Mouse (Mus musculus) liver, embryonic 14.5 days (tissue): ENCODE data around the gene Tmprss11f. TPM values are rescaled to one million over a fixed set of nuclear protein-coding genes. Genes with fewer than 3 reads are reported as not detected.

Experiments used
- ATAC-seq: fragments of 200-750 bp; cut with Nextera tagmentation; 2 replicates; pipeline ENCODE4 v1.8.0; 2017; ENCODE audit warnings: moderate number of reproducible peaks, mild to moderate bottlenecking, moderate library complexity; ENCODE audit not compliant: insufficient read depth
- DNase-seq, 3 experiments: peaks; one replicate each; pipeline ENCODE4 v3.0.0-alpha.2; 2012 to 2013; ENCODE audit warnings: low read depth in 3 of 3, low spot score in 3 of 3
- H3K27ac ChIP-seq: fragments of 300-500 bp; sonication (generic); 2 replicates; pipeline ENCODE4 v1.5.1; 2014; ENCODE audit warnings: moderate library complexity, mild to moderate bottlenecking, control low read depth, inconsistent platforms
- H3K27me3 ChIP-seq: fragments of 300-500 bp; sonication (generic); 2 replicates; pipeline ENCODE4 v1.6.1; 2014; ENCODE audit warnings: mild to moderate bottlenecking, low read length, moderate library complexity; ENCODE audit not compliant: control insufficient read depth, insufficient read depth
- H3K36me3 ChIP-seq: fragments of 300-500 bp; sonication (generic); replicated peaks from 2 replicates; pipeline ENCODE4 v1.6.1; 2014; ENCODE audit warnings: low read depth; ENCODE audit not compliant: control insufficient read depth, insufficient read depth
- H3K4me1 ChIP-seq, 2 experiments: fragments of 200-500 bp in 1 of 2; fragments of 300-500 bp in 1 of 2; sonication (generic) in 1 of 2; replicated peaks; 2 replicates each; pipeline ENCODE4 v1.6.1; 2012 to 2014; ENCODE audit warnings: antibody characterized with exemption in 1 of 2, inconsistent platforms in 1 of 2, low read length in 1 of 2; ENCODE audit not compliant: control insufficient read depth in 2 of 2, insufficient read depth in 2 of 2
- H3K4me2 ChIP-seq: fragments of 300-500 bp; sonication (generic); 2 replicates; pipeline ENCODE4 v1.6.1; 2014; ENCODE audit warnings: low read depth, mild to moderate bottlenecking, control low read depth, moderate library complexity
- H3K4me3 ChIP-seq, 2 experiments: fragments of 200-500 bp in 1 of 2; fragments of 300-500 bp in 1 of 2; sonication (generic) in 1 of 2; 2 replicates each; pipeline ENCODE4 v1.5.1; 2012 to 2014; ENCODE audit warnings: low read depth in 2 of 2, low read length in 2 of 2, mild to moderate bottlenecking in 2 of 2, control low read depth in 1 of 2, inconsistent platforms in 1 of 2, moderate library complexity in 1 of 2; ENCODE audit not compliant: insufficient read depth in 1 of 2
- H3K9ac ChIP-seq: fragments of 300-500 bp; sonication (generic); replicated peaks from 2 replicates; pipeline ENCODE4 v1.6.1; 2014; ENCODE audit warnings: mild to moderate bottlenecking, control low read depth, moderate library complexity
- H3K9me3 ChIP-seq: fragments of 300-500 bp; sonication (generic); 2 replicates; pipeline ENCODE4 v1.6.1; 2016; ENCODE audit warnings: low read length, mixed read lengths; ENCODE audit not compliant: control insufficient read depth
- CTCF ChIP-seq: IDR thresholded peaks from 2 replicates; pipeline ENCODE4 v1.5.1; 2016; ENCODE audit warnings: antibody characterized with exemption, low read depth, control low read depth
- EP300 ChIP-seq: IDR thresholded peaks from 2 replicates; pipeline ENCODE4 v1.6.1; 2016; ENCODE audit warnings: antibody characterized with exemption, low read depth
- WGBS: fragments of 180-500 bp; shearing (Covaris S2); extraction: QIAGEN DNeasy Blood & Tissue Kit; methylation state at CpG from one replicate; pipeline ENCODE4 v1.1.7; 2014; ENCODE audit not compliant: insufficient replicate concordance; 5-methylcytosine and 5-hydroxymethylcytosine counted together
- polyA plus RNA-seq, 2 experiments: library from polyadenylated mRNA; depleted of rRNA in 1 of 2; stranded (reverse) in 1 of 2; unstranded in 1 of 2; fragments of >200 nt; fragmentation: Nextera tagmentation in 1 of 2; extraction: Ambion mirVana in 1 of 2; gene quantifications; 2 replicates each; pipeline versions ENCODE4 v1.2.1 to v1.2.3; 2012 to 2014

Tmprss11f gene
- polyA plus RNA-seq, 2 experiments: not detected

DNA sequence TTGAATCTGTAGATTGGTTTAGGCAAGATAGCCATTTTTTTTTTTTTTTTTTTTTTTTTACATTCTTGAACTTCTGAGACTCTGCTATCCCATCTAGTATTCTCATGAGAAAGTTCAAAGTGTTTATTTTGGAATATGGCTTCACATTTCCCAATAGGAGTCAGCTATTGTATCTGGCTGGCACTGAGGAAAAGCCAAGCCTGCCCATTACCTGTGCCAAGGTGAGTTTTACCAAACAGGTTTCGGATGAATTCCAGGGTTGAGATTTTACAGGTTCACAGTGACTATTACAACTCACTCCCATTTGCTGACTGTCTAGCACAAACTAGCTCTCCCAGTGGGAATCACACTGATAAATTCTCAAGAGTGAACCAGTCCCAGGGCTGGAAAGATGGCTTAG is 150.2 kb downstream of the Tmprss11f start:
- Histone ChIP-seq H3K27me3 (no peaks in the 10 kb centered on the region), H3K4me1 (no peaks in the 10 kb centered on the region), H3K4me3 (no peak overlapping the region), H3K9ac (no peak overlapping the region), H3K4me2 (no peak overlapping the region), H3K9me3 (no peaks in the 10 kb centered on the region), H3K27ac (no peak overlapping the region), H3K36me3 (no peaks in the 10 kb centered on the region)
- WGBS: 48% methylated on average over 1 of the region's 1 CpGs
- TF ChIP-seq EP300: no peak
- no peak for TF ChIP-seq CTCF
- ATAC-seq (no peak), DNase-seq (no peak)

DNA sequence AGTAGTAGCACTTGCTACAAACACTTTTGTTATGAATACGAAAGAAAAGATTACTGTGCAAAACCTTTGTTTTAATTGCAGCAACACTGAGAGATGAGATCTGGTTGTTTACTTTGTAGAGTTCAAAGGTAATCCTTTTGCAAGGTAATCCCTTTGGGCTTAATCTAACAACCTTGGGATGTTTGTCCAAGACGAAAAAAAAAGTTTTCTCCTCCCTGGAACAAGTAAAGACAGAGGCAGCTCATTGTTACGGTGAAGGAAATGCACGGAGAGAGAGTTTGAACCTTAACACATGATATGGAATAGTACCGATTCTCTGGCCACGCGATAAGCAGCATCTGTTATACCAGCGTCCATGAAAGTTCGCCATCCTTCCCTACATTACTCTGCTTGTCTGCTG is 158.4 kb downstream of the Tmprss11f start:
- Histone ChIP-seq H3K27me3 (no peaks in the 10 kb centered on the region), H3K4me2 (no peak overlapping the region), H3K9ac (no peak overlapping the region), H3K4me1 (no peaks in the 10 kb centered on the region), H3K27ac (no peak overlapping the region), H3K9me3 (no peaks in the 10 kb centered on the region), H3K4me3 (no peak overlapping the region), H3K36me3 (no peaks in the 10 kb centered on the region)
- no peak for ATAC-seq
- no peak for DNase-seq
- 63% methylated on average over 9 of the region's 9 CpGs for WGBS
- TF ChIP-seq CTCF: no peak
- TF ChIP-seq EP300: no peak

Other genes with a start within 250 kb of the Tmprss11f start
- not detected in 2 replicates for gene Tmprss11a, start 163.4 kb downstream of the Tmprss11f start, polyA plus RNA-seq (2012; rRNA removed)
- gene Tmprss11a, start 163.4 kb downstream of the Tmprss11f start, polyA plus RNA-seq (2014; fragmentation: Nextera tagmentation; extraction: Ambion mirVana): not detected in 2 replicates
- gene Tmprss11g, start 113.8 kb downstream of the Tmprss11f start, polyA plus RNA-seq (2012; rRNA removed): not detected in 2 replicates
- not detected in 2 replicates for gene Tmprss11g, start 113.8 kb downstream of the Tmprss11f start, polyA plus RNA-seq (2014; fragmentation: Nextera tagmentation; extraction: Ambion mirVana)
- not detected in 2 replicates for gene Tmprss11b, start 43.9 kb upstream of the Tmprss11f start, polyA plus RNA-seq (2012; rRNA removed)
- not detected in 2 replicates for gene Tmprss11b, start 43.9 kb upstream of the Tmprss11f start, polyA plus RNA-seq (2014; fragmentation: Nextera tagmentation; extraction: Ambion mirVana)
- not detected in 2 replicates for gene Tmprss11e, start 113.4 kb upstream of the Tmprss11f start, polyA plus RNA-seq (2012; rRNA removed)
- gene Tmprss11e, start 113.4 kb upstream of the Tmprss11f start, polyA plus RNA-seq (2014; fragmentation: Nextera tagmentation; extraction: Ambion mirVana): not detected in 2 replicates
- gene Ythdc1, start 171.8 kb upstream of the Tmprss11f start, polyA plus RNA-seq (2012; rRNA removed): 15.0 and 22.8 TPM in 2 replicates
- gene Ythdc1, start 171.8 kb upstream of the Tmprss11f start, polyA plus RNA-seq (2014; fragmentation: Nextera tagmentation; extraction: Ambion mirVana): 12.1 and 13.3 TPM in 2 replicates